22 mouse cellular contexts compared by ENCODE assay signal in genomic region chr3:52896462-52896861, GRCm38 (mm10).
DNase-seq lines count a peak whose midpoint lies in the region; ATAC-seq and TF ChIP-seq lines count a peak whose summit lies in the region.
"Had no signal": no experiment of that assay in that cellular context is flagged by ENCODE, and none has a peak within 500 bp of the region (broad histone marks: within the 10 kb centered on the region; RNA-seq: fewer than 3 reads in every experiment).

No protein-coding gene starts in this region.

- H3K9ac ChIP-seq in heart, adult 2 months (ENCODE audit: low read depth, low read length) = no peak overlapping the region
- no peak overlapping the region for H3K9ac ChIP-seq in heart, embryonic 15.5 days
- H3K9ac ChIP-seq in kidney, embryonic 15.5 days = no peak overlapping the region
- H3K9ac ChIP-seq in kidney, embryonic 14.5 days (ENCODE audit: low read depth, low read length) = no peak overlapping the region
- H3K9ac ChIP-seq: forebrain, embryonic 13.5 days; hindbrain, embryonic 12.5 days; liver, postnatal 0 days; neural tube, embryonic 15.5 days had no signal

- no peak for TF ChIP-seq EP300 in heart, adult 2 months (IDR thresholded peaks at IDR 0.05; ENCODE audit: insufficient read depth, low read depth, low read length)

- no peaks in the 10 kb centered on the region for H3K27me3 ChIP-seq in heart, adult 2 months (ENCODE audit: control insufficient read depth, insufficient read depth, low read length)
- H3K27me3 ChIP-seq in heart, embryonic 15.5 days = no peaks in the 10 kb centered on the region
- H3K27me3 ChIP-seq in kidney, embryonic 15.5 days = no peaks in the 10 kb centered on the region
- H3K27me3 ChIP-seq in kidney, embryonic 14.5 days (ENCODE audit: control insufficient read depth, insufficient read depth, low read length) = no peaks in the 10 kb centered on the region
- H3K27me3 ChIP-seq in myocyte (ENCODE audit: control insufficient read depth, insufficient read depth, insufficient read length) = no peaks in the 10 kb centered on the region
- H3K27me3 ChIP-seq: forebrain, embryonic 13.5 days; hindbrain, embryonic 12.5 days; neural tube, embryonic 15.5 days had no signal

- H3K27ac ChIP-seq in heart, adult 2 months = no peak overlapping the region
- H3K27ac ChIP-seq in heart, embryonic 15.5 days = peak overlapping the region; percentile 71
- H3K27ac ChIP-seq in kidney, embryonic 15.5 days = peak overlapping the region; percentile 68
- H3K27ac ChIP-seq in kidney, embryonic 14.5 days (ENCODE audit: low read depth, low read length) = no peak overlapping the region
- H3K27ac ChIP-seq: forebrain, embryonic 13.5 days; gastrocnemius, adult 2 months; hindbrain, embryonic 12.5 days; layer of hippocampus, adult 2 months; limb, embryonic 10.5 days; macrophage; neural tube, embryonic 15.5 days had no signal

- DNase-seq in heart, adult 11 months = peak; percentile 84
- no peak for DNase-seq in heart, adult 2 months
- no peak for DNase-seq in heart, postnatal 36 days
- DNase-seq: adrenal gland, postnatal 14 days; cerebellum, adult 9-10 months; gastrocnemius, adult 2 months; liver, postnatal 0 days; thymus, adult 18-20 months; thymus, postnatal 36 days had no signal

- WGBS in heart, adult 2 months = 52% methylated on average over 7 of the region's 7 CpGs
- WGBS in heart, embryonic 15.5 days = 61% methylated on average over 7 of the region's 7 CpGs
- 54% methylated on average over 7 of the region's 7 CpGs for WGBS in kidney, embryonic 15.5 days
- WGBS in kidney, embryonic 14.5 days = 58% methylated on average over 7 of the region's 7 CpGs

- no peak overlapping the region for H3ac ChIP-seq in myocyte (ENCODE audit: control insufficient read depth, insufficient read length)

- no peaks in the 10 kb centered on the region for H3K9me3 ChIP-seq in heart, embryonic 15.5 days (replicated peaks)
- H3K9me3 ChIP-seq in kidney, embryonic 15.5 days (replicated peaks) = no peaks in the 10 kb centered on the region
- H3K9me3 ChIP-seq in kidney, embryonic 14.5 days (ENCODE audit: control insufficient read depth, low read length) = no peaks in the 10 kb centered on the region
- H3K9me3 ChIP-seq: forebrain, embryonic 13.5 days; hindbrain, embryonic 12.5 days; limb, embryonic 10.5 days; neural tube, embryonic 15.5 days had no signal

- no peak overlapping the region for H3K4me2 ChIP-seq in heart, embryonic 15.5 days
- H3K4me2 ChIP-seq in kidney, embryonic 15.5 days = no peak overlapping the region
- no peak overlapping the region for H3K4me2 ChIP-seq in kidney, embryonic 14.5 days (replicated peaks; ENCODE audit: low read depth, low read length)
- H3K4me2 ChIP-seq in myocyte (ENCODE audit: low read depth) = peak overlapping the region; percentile 38
- H3K4me2 ChIP-seq: forebrain, embryonic 13.5 days; hindbrain, embryonic 12.5 days; liver, embryonic 11.5 days; neural tube, embryonic 15.5 days had no signal

- no peak overlapping the region for H3K4me3 ChIP-seq in heart, adult 2 months
- no peak overlapping the region for H3K4me3 ChIP-seq in heart, embryonic 15.5 days
- no peak overlapping the region for H3K4me3 ChIP-seq in kidney, embryonic 15.5 days (replicated peaks)
- no peak overlapping the region for H3K4me3 ChIP-seq in kidney, embryonic 14.5 days (ENCODE audit: low read length)
- H3K4me3 ChIP-seq in myocyte = no peak overlapping the region
- H3K4me3 ChIP-seq: forebrain, embryonic 13.5 days; gastrocnemius, adult 2 months; hindbrain, embryonic 12.5 days; layer of hippocampus, adult 2 months; limb, embryonic 10.5 days; neural tube, embryonic 15.5 days had no signal

- intact Hi-C loops in heart, adult 2 months (cut with DNase I) = no loop called here
- intact Hi-C loops in heart, postnatal 36 days (cut with DNase I) = no loop called here

- no peaks in the 10 kb centered on the region for H3K79me2 ChIP-seq in heart, adult 2 months (replicated peaks; ENCODE audit: control insufficient read depth, insufficient read depth, low read length)
- no peaks in the 10 kb centered on the region for H3K79me2 ChIP-seq in myocyte (ENCODE audit: control insufficient read depth, insufficient read depth)

- no peak for TF ChIP-seq CTCF in heart, adult 2 months (IDR thresholded peaks at IDR 0.05)

- H3K4me1 ChIP-seq in heart, adult 2 months (ENCODE audit: control insufficient read depth, insufficient read depth, low read length) = peaks cover 7% of the 10 kb centered on the region
- peaks cover 14% of the 10 kb centered on the region for H3K4me1 ChIP-seq in heart, embryonic 15.5 days (replicated peaks)
- peaks cover 7% of the 10 kb centered on the region; the same call in 1 of the 2 replicates for H3K4me1 ChIP-seq in kidney, embryonic 15.5 days
- H3K4me1 ChIP-seq in kidney, embryonic 14.5 days (ENCODE audit: control insufficient read depth, insufficient read depth, low read length) = no peaks in the 10 kb centered on the region
- H3K4me1 ChIP-seq: forebrain, embryonic 13.5 days; hindbrain, embryonic 12.5 days; limb, embryonic 10.5 days; neural tube, embryonic 15.5 days had no signal

- H3K36me3 ChIP-seq in heart, adult 2 months (ENCODE audit: control insufficient read depth, insufficient read depth, low read length) = no peaks in the 10 kb centered on the region
- no peaks in the 10 kb centered on the region for H3K36me3 ChIP-seq in heart, embryonic 15.5 days
- H3K36me3 ChIP-seq in kidney, embryonic 15.5 days = no peaks in the 10 kb centered on the region
- no peaks in the 10 kb centered on the region for H3K36me3 ChIP-seq in kidney, embryonic 14.5 days (ENCODE audit: control insufficient read depth, insufficient read depth, low read length)
- H3K36me3 ChIP-seq in myocyte (ENCODE audit: control insufficient read depth, insufficient read depth) = no peaks in the 10 kb centered on the region
- H3K36me3 ChIP-seq: hindbrain, embryonic 12.5 days; limb, embryonic 10.5 days; neural tube, embryonic 15.5 days had no signal

- ATAC-seq in heart, embryonic 15.5 days (replicated peaks; ENCODE audit: insufficient number of reproducible peaks, insufficient read depth, low FRiP score, low read depth) = no peak; the same call in 1 of the 2 replicates
- no peak for ATAC-seq in kidney, embryonic 15.5 days (replicated peaks; ENCODE audit: low FRiP score)
- ATAC-seq in kidney, embryonic 14.5 days (ENCODE audit: low FRiP score, low TSS enrichment) = no peak
- ATAC-seq: forebrain, embryonic 13.5 days; liver, postnatal 0 days; lung, postnatal 0 days; midbrain, embryonic 16.5 days had no signal

- no peak for TF ChIP-seq POLR2A in heart, adult 2 months (IDR thresholded peaks at IDR 0.05; ENCODE audit: insufficient read depth, low read depth, low read length)
- no peak for TF ChIP-seq POLR2A in myocyte (IDR thresholded peaks at IDR 0.05; ENCODE audit: insufficient read length, low read depth)

TF ChIP-seq in myocyte, 11 proteins besides CTCF, POLR2A, EP300 and RAD21:
- no peak for TF ChIP-seq MAX (IDR thresholded peaks at IDR 0.05; ENCODE audit: low read depth)
- no peak for TF ChIP-seq E2F4 (IDR thresholded peaks at IDR 0.05; ENCODE audit: insufficient read depth)
- TF ChIP-seq POLR2AphosphoS2 (IDR thresholded peaks at IDR 0.05; ENCODE audit: insufficient read length, low read depth) = no peak
- no peak for TF ChIP-seq MYOD1 (IDR thresholded peaks at IDR 0.05; ENCODE audit: control insufficient read depth in 1 of 3, insufficient read length in 2 of 3, low read depth in 2 of 3)
- TF ChIP-seq USF1 (IDR thresholded peaks at IDR 0.05; ENCODE audit: low read depth) = no peak
- no peak for TF ChIP-seq MYOG (IDR thresholded peaks at IDR 0.05; ENCODE audit: control insufficient read depth in 1 of 3, insufficient read depth in 1 of 3, insufficient read length in 2 of 3, low read depth in 2 of 3)
- no peak for TF ChIP-seq CEBPB (IDR thresholded peaks at IDR 0.05; ENCODE audit: insufficient read depth, poor library complexity, severe bottlenecking)
- no peak for TF ChIP-seq SRF (IDR thresholded peaks at IDR 0.05; ENCODE audit: control insufficient read depth, insufficient read length, low read depth)
- no peak for TF ChIP-seq REST (IDR thresholded peaks at IDR 0.05; ENCODE audit: insufficient read depth, insufficient read length)
- TF ChIP-seq TCF12 (IDR thresholded peaks at IDR 0.05; ENCODE audit: insufficient read depth, poor library complexity, severe bottlenecking) = no peak
- no peak for TF ChIP-seq TCF3 (IDR thresholded peaks at IDR 0.05; ENCODE audit: insufficient read length, low read depth)

Comparison
In these comparisons a context has a peak if more than half of its experiments do, and no peak if none do; other contexts are left out.
1. H3K27ac ChIP-seq: peak in heart, embryonic 15.5 days (single experiment) and kidney, embryonic 15.5 days (single experiment); none in heart, adult 2 months (single experiment) and kidney, embryonic 14.5 days (single experiment).